Mouse (Mus musculus): ENCODE results near the gene Gm14862. TPM values are rescaled to one million over a fixed set of nuclear protein-coding genes. Genes with fewer than 3 reads are reported as not detected.

Gm14862 gene
- polyA plus RNA-seq, 1 experiment from 2014 or later = not detected

DNA sequence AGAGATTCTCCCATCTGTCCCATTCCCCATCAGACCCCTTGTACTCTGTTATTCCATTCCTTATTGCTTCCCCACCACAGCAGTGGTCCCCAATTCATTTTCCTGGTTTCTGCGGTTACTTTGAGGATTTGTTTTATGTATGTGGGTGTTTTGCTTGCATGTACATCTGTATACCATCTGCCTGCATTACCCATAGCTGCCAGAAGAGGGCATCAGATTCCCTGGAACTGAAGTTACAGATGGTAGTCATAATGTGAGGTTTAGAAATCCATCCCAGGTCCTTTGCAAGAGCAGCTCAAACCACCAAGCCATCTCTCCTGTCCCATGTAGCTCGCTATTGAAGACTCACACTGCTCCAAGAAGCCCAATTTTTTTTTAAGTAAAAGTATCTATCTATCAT is 40.5 kb downstream of the Gm14862 start:
- Histone ChIP-seq H3K9me3 (no peaks in the 10 kb centered on the region), H3K9ac (no peak overlapping the region), H3K4me2 (replicated peaks) (no peak overlapping the region), H3K27me3 (replicated peaks) (no peaks in the 10 kb centered on the region), H3K27ac (no peak overlapping the region), H3K4me1 (replicated peaks) (no peaks in the 10 kb centered on the region), H3K36me3 (no peaks in the 10 kb centered on the region), H3K4me3 (replicated peaks) (no peak overlapping the region)
- ATAC-seq = no peak
- 84% methylated on average over 2 of the region's 2 CpGs for WGBS

DNA sequence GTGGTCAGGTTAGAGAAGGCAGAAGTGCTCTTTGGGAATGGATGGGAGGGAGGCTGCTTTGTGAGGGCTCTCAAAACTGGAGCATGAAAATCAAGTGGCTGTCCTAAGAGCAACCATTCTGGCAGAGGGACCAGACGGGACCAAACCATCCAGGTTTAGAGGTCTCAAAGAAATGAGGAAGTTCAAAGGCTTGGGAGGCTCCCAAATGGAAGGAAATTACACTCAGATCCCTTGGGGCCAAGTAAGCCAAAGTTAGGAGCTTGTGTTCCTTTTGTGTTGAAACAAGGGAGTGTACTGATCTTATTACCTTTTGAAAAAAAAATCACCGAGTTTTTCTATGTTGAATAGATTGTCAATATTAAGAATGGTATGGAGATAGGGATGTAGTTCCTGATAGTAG is 51.6 kb downstream of the Gm14862 start:
- ATAC-seq = no peak
- H3K27me3 ChIP-seq (replicated peaks) = no peaks in the 10 kb centered on the region
- no peak overlapping the region for H3K9ac ChIP-seq
- no peaks in the 10 kb centered on the region for H3K9me3 ChIP-seq
- H3K4me3 ChIP-seq (replicated peaks) = no peak overlapping the region
- WGBS = 79% methylated on average over 2 of the region's 2 CpGs
- no peak overlapping the region for H3K27ac ChIP-seq
- no peaks in the 10 kb centered on the region for H3K4me1 ChIP-seq (replicated peaks)
- H3K4me2 ChIP-seq (replicated peaks) = no peak overlapping the region
- no peaks in the 10 kb centered on the region for H3K36me3 ChIP-seq

DNA sequence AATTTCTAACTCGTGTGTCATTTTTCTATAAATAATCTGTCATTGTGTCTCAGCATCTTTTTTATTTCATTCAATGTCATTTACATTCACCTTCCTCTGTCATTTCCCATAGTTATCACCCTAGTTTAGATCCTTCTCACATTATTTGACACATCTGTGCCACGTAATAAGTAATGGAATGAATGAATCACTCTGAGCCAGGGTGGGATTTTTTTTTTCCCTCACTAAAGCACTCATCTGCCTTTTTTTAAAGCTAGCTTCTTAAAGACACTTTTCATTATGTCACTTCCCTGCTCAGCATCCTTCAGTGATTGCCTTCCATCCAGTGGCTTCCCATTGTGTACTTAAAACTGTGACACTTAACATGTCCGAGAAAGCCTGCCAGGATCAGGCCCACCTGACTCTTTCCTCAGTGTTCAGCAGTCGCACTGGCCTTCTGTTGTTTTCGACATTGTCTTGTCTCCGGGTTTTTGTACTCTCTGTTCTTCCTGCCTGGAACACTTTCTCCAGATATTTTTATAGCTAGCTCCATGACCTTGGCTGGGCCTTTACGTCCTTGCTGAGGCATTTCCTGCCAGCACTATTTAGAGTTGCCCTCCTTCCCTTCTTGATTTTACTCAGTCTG is 53.8 kb downstream of the Gm14862 start:
- Histone ChIP-seq H3K27ac (no peak overlapping the region), H3K4me1 (replicated peaks) (no peaks in the 10 kb centered on the region), H3K4me3 (replicated peaks) (no peak overlapping the region), H3K9ac (no peak overlapping the region), H3K27me3 (replicated peaks) (no peaks in the 10 kb centered on the region), H3K4me2 (replicated peaks) (no peak overlapping the region), H3K9me3 (no peaks in the 10 kb centered on the region), H3K36me3 (no peaks in the 10 kb centered on the region)
- 53% methylated on average over 7 of the region's 7 CpGs for WGBS
- ATAC-seq = no peak

DNA sequence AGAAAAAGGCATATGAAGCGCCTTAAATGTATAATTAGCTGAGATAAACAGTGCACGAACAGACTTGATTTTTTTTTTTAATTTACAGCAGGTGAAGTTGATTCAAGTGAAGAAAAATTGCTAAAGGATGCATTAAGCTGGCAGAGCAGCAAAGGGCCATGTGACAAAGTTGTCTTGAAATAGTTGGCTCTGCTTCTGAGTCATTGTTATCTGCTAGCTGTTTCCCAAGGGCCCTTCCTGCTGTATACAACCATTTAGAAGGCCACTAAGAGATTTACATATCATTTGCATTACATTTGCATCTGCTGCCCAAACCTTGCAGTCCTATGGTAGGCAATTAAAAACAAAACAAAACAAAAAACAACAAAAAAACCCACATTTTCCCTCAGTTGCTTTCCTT is 54.7 kb downstream of the Gm14862 start:
- Histone ChIP-seq H3K27me3 (replicated peaks) (no peaks in the 10 kb centered on the region), H3K9me3 (no peaks in the 10 kb centered on the region), H3K9ac (no peak overlapping the region), H3K36me3 (no peaks in the 10 kb centered on the region), H3K27ac (no peak overlapping the region), H3K4me1 (replicated peaks) (no peaks in the 10 kb centered on the region), H3K4me2 (replicated peaks) (no peak overlapping the region), H3K4me3 (replicated peaks) (no peak overlapping the region)
- no peak for ATAC-seq
- WGBS = 76% methylated on average over 2 of the region's 2 CpGs

Other genes starting within 250 kb of the Gm14862 start
- not detected in 2 replicates for gene Fthl17e, start 223.4 kb downstream of the Gm14862 start, polyA plus RNA-seq (2015; fragmentation: Nextera tagmentation; extraction: Ambion mirVana)
- gene Fthl17f, start 193.9 kb downstream of the Gm14862 start, polyA plus RNA-seq (2015; fragmentation: Nextera tagmentation; extraction: Ambion mirVana) = not detected in 2 replicates
- not detected in 2 replicates for gene 4930402K13Rik, start 152.3 kb downstream of the Gm14862 start, polyA plus RNA-seq (2015; fragmentation: Nextera tagmentation; extraction: Ambion mirVana)
- gene Lancl3, start 57.0 kb downstream of the Gm14862 start, polyA plus RNA-seq (2015; fragmentation: Nextera tagmentation; extraction: Ambion mirVana) = 0.69 and 0.78 TPM in 2 replicates
- 4.1 and 4.9 TPM in 2 replicates for gene Xk, start 15.9 kb upstream of the Gm14862 start, polyA plus RNA-seq (2015; fragmentation: Nextera tagmentation; extraction: Ambion mirVana)
- not detected in 2 replicates for gene H2al1m, start 26.9 kb upstream of the Gm14862 start, polyA plus RNA-seq (2015; fragmentation: Nextera tagmentation; extraction: Ambion mirVana)
- not detected in 2 replicates for gene H2al1k, start 93.7 kb upstream of the Gm14862 start, polyA plus RNA-seq (2015; fragmentation: Nextera tagmentation; extraction: Ambion mirVana)
- 3.5 and 4.2 TPM in 2 replicates for gene Cybb, start 230.9 kb upstream of the Gm14862 start, polyA plus RNA-seq (2015; fragmentation: Nextera tagmentation; extraction: Ambion mirVana)

All from intestine, embryonic 15.5 days (tissue).